Mouse (Mus musculus) lung, postnatal 14 days (tissue): Measurements from ENCODE around the gene DXBay18.
"Not testable (repeated sequence)": the region's sequence is repeated elsewhere in the genome, so short reads cannot be mapped to it uniquely, and the experiment has no call there.

Experiments used
- DNase-seq: peaks from one replicate; pipeline ENCODE4 v3.0.0; 2021

DXBay18 gene

GRCm38 (mm10) chrX:73149350-73149749 lies at the start of gene DXBay18:
Gene DXBay18 (minus strand): TSS chrX:73149450.
- DNase-seq: not testable (repeated sequence)

- peak; percentile 7 for DNase-seq
Observed at GRCm38 (mm10) chrX:73191934-73192333, 42.7 kb upstream of the DXBay18 start, which contains the start of gene Xlr3b. Gene Xlr3b (plus strand): TSS chrX:73192207.

GRCm38 (mm10) chrX:73176889-73177288 lies 27.6 kb upstream of the DXBay18 start, which contains the start of gene Spin2d:
Gene Spin2d (minus strand): TSS chrX:73176989.
- DNase-seq: not testable (repeated sequence)

GRCm38 (mm10) chrX:73148496-73148895 lies 754 bp downstream of the DXBay18 start, which contains the start of gene Xlr5b:
Gene Xlr5b (plus strand): TSS chrX:73148796.
- not testable (repeated sequence) for DNase-seq

GRCm38 (mm10) chrX:73143218-73143618 lies 6.0 kb downstream of the DXBay18 start:
- not testable (repeated sequence) for DNase-seq

- not testable (repeated sequence) for DNase-seq
Observed at GRCm38 (mm10) chrX:73122859-73123829, 26.1 kb downstream of the DXBay18 start.

GRCm38 (mm10) chrX:73116747-73117146 lies 32.5 kb downstream of the DXBay18 start, which contains the start of gene Gm14685:
Gene Gm14685 (plus strand): TSS chrX:73117047.
- not testable (repeated sequence) for DNase-seq

GRCm38 (mm10) chrX:73096941-73097508 lies 52.2 kb downstream of the DXBay18 start, which contains the start of gene Xlr3a:
Gene Xlr3a (minus strand): TSS chrX:73097095.
- not testable (repeated sequence) for DNase-seq
